ENCODE assay signal across 8 mouse cellular contexts in the genomic region with DNA sequence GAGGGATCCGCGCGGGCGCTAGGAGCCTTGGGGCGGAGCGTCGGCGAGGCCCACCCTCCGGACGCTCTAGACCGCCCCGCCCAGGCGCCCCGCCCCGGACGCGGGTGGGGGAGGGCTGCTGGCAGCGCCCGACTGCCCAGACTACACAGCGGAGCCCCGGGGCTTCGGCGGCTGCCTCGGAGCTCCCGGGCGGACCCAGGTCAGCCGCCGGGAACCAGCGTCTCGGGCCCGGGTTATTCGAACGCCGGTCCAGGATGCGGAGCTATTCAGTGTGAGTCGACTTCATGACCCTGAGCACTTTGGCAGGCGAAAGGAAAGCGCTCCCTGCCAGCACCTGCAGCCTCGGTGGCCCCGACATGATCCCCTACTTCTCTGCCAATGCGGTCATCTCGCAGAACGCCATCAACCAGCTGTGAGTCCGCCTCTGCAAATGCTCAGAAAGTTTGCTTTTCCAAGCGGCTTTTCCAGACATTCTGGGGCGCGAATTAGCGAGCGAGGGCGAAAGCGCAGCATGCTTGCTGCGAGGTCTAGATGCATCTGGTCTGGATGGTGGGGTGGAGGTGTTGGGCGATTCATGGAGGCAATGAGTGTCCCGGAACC.
DNase-seq lines count a peak whose midpoint lies in the region; ATAC-seq and TF ChIP-seq lines count a peak whose summit lies in the region.

No protein-coding gene starts in this region.

- H3K27ac ChIP-seq in bone marrow macrophage, adult 2 months (ENCODE audit: insufficient read depth, low read depth, low read length) = peak overlapping the region; percentile 58
- 0 out of 2 replicates have a peak overlapping the region, but pooled peaks have one; percentile 35 for H3K27ac ChIP-seq in embryonic facial prominence, embryonic 15.5 days (replicated peaks)
- peak overlapping the region; percentile 75 for H3K27ac ChIP-seq in limb, embryonic 15.5 days
- H3K27ac ChIP-seq in midbrain, postnatal 0 days (ENCODE audit: low read depth, low read length) = no peak overlapping the region

- no peaks in the 10 kb centered on the region for H3K27me3 ChIP-seq in embryonic facial prominence, embryonic 15.5 days
- H3K27me3 ChIP-seq in limb, embryonic 15.5 days = no peaks in the 10 kb centered on the region
- no peaks in the 10 kb centered on the region for H3K27me3 ChIP-seq in midbrain, postnatal 0 days (ENCODE audit: insufficient read depth, low read length)

- H3K9ac ChIP-seq in embryonic facial prominence, embryonic 15.5 days = peak overlapping the region; percentile 42; the same call in 1 of the 2 replicates
- H3K9ac ChIP-seq in limb, embryonic 15.5 days = peak overlapping the region; percentile 44
- H3K9ac ChIP-seq in midbrain, postnatal 0 days (replicated peaks; ENCODE audit: low read length, poor library complexity, severe bottlenecking) = peak overlapping the region; percentile 37

- H3K36me3 ChIP-seq in embryonic facial prominence, embryonic 15.5 days = no peaks in the 10 kb centered on the region
- no peaks in the 10 kb centered on the region for H3K36me3 ChIP-seq in limb, embryonic 15.5 days
- H3K36me3 ChIP-seq in midbrain, postnatal 0 days (ENCODE audit: insufficient read depth, low read length) = no peaks in the 10 kb centered on the region

- TF ChIP-seq CTCF in bone marrow macrophage, adult 2 months (IDR thresholded peaks at IDR 0.05; ENCODE audit: low read depth, low read length) = no peak
- no peak for TF ChIP-seq CTCF in midbrain, postnatal 0 days (IDR thresholded peaks at IDR 0.05)

- WGBS in embryonic facial prominence, embryonic 15.5 days = under 1% methylated on average over 54 of the region's 54 CpGs
- WGBS in limb, embryonic 15.5 days = under 1% methylated on average over 54 of the region's 54 CpGs
- WGBS in midbrain, postnatal 0 days = under 1% methylated on average over 51 of the region's 54 CpGs

- TF ChIP-seq POLR2A in bone marrow macrophage, adult 2 months (IDR thresholded peaks at IDR 0.05; ENCODE audit: borderline replicate concordance, low read depth, low read length) = peak; percentile 91

- peaks cover 21% of the 10 kb centered on the region for H3K4me1 ChIP-seq in bone marrow macrophage, adult 2 months (ENCODE audit: control insufficient read depth, insufficient read depth, low read length)
- H3K4me1 ChIP-seq in embryonic facial prominence, embryonic 15.5 days = peaks cover 6% of the 10 kb centered on the region; the same call in 1 of the 2 replicates
- peaks cover 7% of the 10 kb centered on the region; the same call in 1 of the 2 replicates for H3K4me1 ChIP-seq in limb, embryonic 15.5 days
- peaks cover 3% of the 10 kb centered on the region; the same call in 1 of the 2 replicates for H3K4me1 ChIP-seq in midbrain, postnatal 0 days (ENCODE audit: insufficient read depth, low read length)

- peak overlapping the region; percentile 72 for H3K4me2 ChIP-seq in embryonic facial prominence, embryonic 15.5 days (replicated peaks)
- peak overlapping the region; percentile 76 for H3K4me2 ChIP-seq in limb, embryonic 15.5 days
- peak overlapping the region; percentile 98 for H3K4me2 ChIP-seq in midbrain, postnatal 0 days (ENCODE audit: low read depth, low read length, poor library complexity, severe bottlenecking)

- peak overlapping the region; percentile 77 for H3K4me3 ChIP-seq in bone marrow macrophage, adult 2 months (ENCODE audit: insufficient read depth, low read length)
- H3K4me3 ChIP-seq in embryonic facial prominence, embryonic 15.5 days (replicated peaks) = peak overlapping the region; percentile 61
- H3K4me3 ChIP-seq in limb, embryonic 15.5 days = peak overlapping the region; percentile 63
- peak overlapping the region; percentile 56 for H3K4me3 ChIP-seq in midbrain, postnatal 0 days (ENCODE audit: low read depth, low read length)

- DNase-seq in A20 (ENCODE audit: low read depth, low spot score) = peak; percentile 91
- DNase-seq in heart, adult 9 months (ENCODE audit: low spot score in 2 of 2) = peak; percentile 92 to 94
- DNase-seq in kidney, adult 9 months = peak; percentile 89
- peak; percentile 76 for DNase-seq in midbrain, postnatal 0 days (ENCODE audit: low spot score)
- DNase-seq in spleen, postnatal 10 days (ENCODE audit: low spot score in 2 of 2) = peak; percentile 86 to 93

- no peaks in the 10 kb centered on the region for H3K9me3 ChIP-seq in embryonic facial prominence, embryonic 15.5 days (replicated peaks)
- no peaks in the 10 kb centered on the region for H3K9me3 ChIP-seq in limb, embryonic 15.5 days
- H3K9me3 ChIP-seq in midbrain, postnatal 0 days (ENCODE audit: low read length) = no peaks in the 10 kb centered on the region

- peak; percentile 99 for ATAC-seq in embryonic facial prominence, embryonic 15.5 days (ENCODE audit: insufficient number of reproducible peaks, low FRiP score, low TSS enrichment, low read depth)
- peak; percentile 97 for ATAC-seq in limb, embryonic 15.5 days (ENCODE audit: insufficient number of reproducible peaks, low FRiP score, low TSS enrichment, low read depth)
- no peak for ATAC-seq in midbrain, postnatal 0 days (ENCODE audit: low FRiP score)
